Mouse (Mus musculus) frontal cortex, adult (tissue): ENCODE results near the gene Mdm4.
"Not testable (repeated sequence)": the region's sequence is repeated elsewhere in the genome, so short reads cannot be mapped to it uniquely, and the experiment has no call there.

ENCODE experiments used
- ATAC-seq: cut with Nextera tagmentation; 2 replicates; pipeline ENCODE4 v1.9.2; 2017; ENCODE audit warnings: mild to moderate bottlenecking, moderate library complexity, mixed read lengths; ENCODE audit not compliant: low TSS enrichment

Mdm4 gene

DNA sequence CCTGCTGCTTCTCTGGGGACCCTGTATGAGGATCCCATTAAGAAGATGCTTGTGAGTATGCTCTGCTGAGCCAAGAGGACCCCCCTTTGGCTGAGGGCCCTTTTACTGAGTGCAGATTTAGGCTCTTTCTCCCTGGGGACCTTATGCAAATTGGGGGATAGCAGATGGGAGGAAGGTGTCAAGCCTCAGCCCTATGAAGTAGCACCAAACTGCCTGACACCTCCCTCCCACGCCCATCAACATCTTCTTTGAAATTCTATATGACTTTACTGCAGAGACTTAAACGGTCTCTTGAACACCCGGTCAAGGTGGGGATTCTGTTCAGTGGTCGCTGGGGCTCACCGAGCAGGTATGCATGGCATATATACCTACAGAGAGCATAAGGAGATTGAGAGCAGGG lies 22.7 kb upstream of the Mdm4 start:
- ATAC-seq = no peak

DNA sequence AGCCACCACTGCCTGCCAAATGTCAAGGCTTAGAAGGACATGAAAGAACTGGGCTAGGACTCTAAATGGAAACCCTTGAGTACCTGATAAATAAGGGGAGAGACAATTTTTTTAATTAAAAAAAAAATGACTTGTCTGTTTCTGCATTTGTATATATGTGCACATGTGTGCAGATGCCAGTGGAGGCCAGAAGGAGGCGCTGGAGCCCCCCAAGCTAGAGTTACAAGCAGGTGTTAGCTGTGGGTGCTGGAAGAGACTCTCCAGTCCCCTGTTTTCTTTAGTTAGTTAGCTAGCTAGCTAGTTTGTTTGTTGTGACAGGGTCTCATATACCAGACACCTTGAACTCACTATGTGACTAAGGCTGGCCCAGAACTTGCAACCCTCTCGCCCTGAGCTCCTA lies 21.5 kb upstream of the Mdm4 start:
- no peak for ATAC-seq

DNA sequence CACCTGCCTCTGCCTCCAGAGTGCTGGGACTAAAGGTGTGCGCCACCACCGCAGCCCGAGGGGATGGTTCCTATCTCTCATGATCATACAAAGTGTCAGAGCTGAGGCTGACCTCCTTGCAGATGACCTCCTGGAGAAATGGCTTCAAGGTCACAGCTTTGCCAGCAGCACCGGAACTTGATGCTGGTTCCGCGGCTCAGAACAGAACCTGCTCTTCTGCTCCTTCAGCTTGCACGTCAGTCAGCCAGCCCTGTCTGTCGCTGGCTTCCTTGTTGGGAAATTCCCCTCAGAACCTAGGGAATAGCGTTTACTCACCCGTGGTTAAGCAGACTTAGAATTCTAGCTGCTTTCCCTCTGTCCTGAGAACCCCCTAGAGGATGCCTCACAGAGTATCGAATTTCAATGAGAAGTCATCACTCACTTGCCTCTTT lies 19.7 kb upstream of the Mdm4 start:
- no peak for ATAC-seq

GRCm38 (mm10) chr1:133048690-133049089 lies 18.3 kb upstream of the Mdm4 start:
- ATAC-seq = peak; percentile 45

- ATAC-seq = no peak
Observed at GRCm38 (mm10) chr1:133047575-133047974, 17.2 kb upstream of the Mdm4 start.

- ATAC-seq = peak; percentile 39
Observed at GRCm38 (mm10) chr1:133046441-133046931, 16.1 kb upstream of the Mdm4 start.

- peak; percentile 74 for ATAC-seq
Observed at GRCm38 (mm10) chr1:133045861-133046440, 15.6 kb upstream of the Mdm4 start.

DNA sequence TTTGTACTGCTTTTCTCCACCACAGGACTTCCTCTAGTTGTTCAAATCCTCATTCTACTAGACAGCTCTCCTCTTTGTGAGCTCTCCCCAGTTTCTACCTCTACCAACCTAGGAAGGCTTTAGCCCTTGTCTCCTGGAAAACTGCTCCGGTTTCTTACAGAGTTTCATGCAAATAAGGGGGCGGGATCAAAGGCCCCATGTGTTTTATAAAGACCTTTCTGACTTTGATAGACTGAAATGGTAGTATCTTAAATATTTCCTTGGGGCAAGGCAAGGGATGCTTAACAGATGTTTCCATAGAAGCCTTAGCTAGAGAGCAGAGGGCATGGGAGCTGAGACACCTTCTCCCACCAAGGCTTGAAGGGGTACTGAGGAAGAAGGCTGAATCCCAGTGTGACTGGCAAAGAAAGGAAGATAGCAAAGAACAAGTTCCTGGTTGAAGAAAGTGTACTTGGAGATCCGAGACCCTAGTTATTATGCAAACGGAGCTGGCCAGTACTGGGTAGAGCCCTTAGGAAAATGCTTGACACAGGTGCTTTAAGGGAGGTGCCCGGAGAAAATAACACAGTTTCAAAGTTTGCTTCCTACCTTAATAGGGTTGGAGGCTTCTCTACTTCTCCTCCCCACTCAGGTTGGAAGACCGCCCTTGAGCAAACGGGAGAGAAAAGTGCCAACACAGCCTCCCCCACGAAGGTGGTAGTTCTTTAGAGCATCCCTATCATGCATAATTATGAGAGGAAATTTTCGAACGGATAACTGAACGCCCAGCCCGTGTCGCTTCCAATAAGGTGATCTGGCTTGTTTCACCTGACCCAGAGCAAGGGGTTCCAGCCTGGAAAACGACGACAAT lies 14.9 kb upstream of the Mdm4 start, which contains the start of gene Pik3c2b:
Gene Pik3c2b (plus strand): TSS at position 657 of the 850 bp plus-strand sequence.
- ATAC-seq = 0 out of 2 replicates have a peak, but pooled peaks have one; percentile 17

GRCm38 (mm10) chr1:133039505-133039949 lies 9.2 kb upstream of the Mdm4 start:
- peak; percentile 69; the same call in 1 of the 2 replicates for ATAC-seq

DNA sequence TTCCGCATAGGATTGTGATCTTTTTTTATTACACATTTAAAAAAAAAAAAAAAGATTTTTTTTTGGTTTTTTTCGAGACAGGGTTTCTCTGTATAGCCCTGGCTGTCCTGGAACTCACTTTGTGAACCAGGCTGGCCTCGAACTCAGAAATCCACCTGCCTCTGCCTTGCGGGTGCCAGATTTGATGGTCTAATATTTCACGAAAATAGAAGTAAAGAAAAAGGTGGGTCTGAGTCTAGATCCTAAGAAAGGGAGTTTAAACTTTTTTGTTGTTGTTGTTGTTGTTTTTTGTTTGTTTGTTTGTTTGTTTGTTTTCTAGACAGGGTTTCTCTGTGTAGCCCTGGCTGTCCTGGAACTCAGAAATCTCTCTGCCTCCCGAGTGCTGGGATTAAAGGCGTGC lies 4.3 kb upstream of the Mdm4 start:
- not testable (repeated sequence) for ATAC-seq

GRCm38 (mm10) chr1:133034091-133034460 lies 3.7 kb upstream of the Mdm4 start:
- ATAC-seq = no peak; the same call in 1 of the 2 replicates

GRCm38 (mm10) chr1:133033316-133034090 lies 3.1 kb upstream of the Mdm4 start:
- ATAC-seq = peak; percentile 89

GRCm38 (mm10) chr1:133032981-133033315 lies 2.6 kb upstream of the Mdm4 start:
- ATAC-seq = peak; percentile 13; the same call in 1 of the 2 replicates

DNA sequence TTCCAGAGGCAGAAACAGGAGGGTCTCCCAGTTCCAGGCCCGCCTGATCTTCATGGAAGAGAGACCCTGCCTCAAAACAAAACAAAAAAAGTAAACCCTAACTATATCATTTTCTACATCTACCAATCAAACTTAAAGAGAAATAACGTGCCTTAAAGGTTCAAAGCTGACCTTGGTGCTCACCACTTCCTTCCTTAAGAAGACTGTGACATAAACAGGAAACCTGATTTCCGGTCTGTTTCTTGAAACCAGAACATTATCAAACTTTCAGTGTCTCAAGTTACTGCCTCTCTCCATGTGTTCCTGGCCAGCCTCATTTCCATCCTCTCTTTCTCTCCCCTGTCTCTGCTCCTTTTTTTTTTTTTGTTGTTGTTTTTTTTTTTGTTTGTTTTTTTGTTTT lies 617 bp downstream of the Mdm4 start:
- ATAC-seq = no peak

GRCm38 (mm10) chr1:133027980-133028379 lies 2.4 kb downstream of the Mdm4 start:
- ATAC-seq = no peak

DNA sequence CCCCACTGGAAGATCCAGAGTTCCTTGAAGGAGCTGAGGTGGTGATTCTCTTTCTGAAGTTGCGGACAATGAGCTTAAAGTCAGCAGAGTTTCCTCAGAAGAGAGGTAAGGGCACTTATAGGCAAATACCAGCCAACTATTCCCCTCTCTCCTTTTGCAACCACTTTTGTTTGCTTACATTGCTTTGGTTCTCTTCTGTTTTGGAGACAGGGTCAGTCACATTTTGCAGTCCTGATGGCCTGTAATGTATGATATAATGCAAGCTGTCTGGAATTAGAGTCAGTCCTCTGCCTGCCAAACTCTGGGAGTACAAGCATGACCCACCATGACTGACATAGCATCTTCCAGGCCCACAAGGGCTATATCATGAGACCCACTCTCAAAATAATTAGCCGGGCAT lies 3.2 kb downstream of the Mdm4 start:
- ATAC-seq = no peak

GRCm38 (mm10) chr1:133025796-133026190 lies 4.6 kb downstream of the Mdm4 start:
- not testable (repeated sequence) for ATAC-seq

- ATAC-seq = peak; percentile 100
Observed at GRCm38 (mm10) chr1:133025051-133025795, 5.1 kb downstream of the Mdm4 start.

- ATAC-seq = no peak
Observed at GRCm38 (mm10) chr1:133024426-133024825, 5.9 kb downstream of the Mdm4 start.

DNA sequence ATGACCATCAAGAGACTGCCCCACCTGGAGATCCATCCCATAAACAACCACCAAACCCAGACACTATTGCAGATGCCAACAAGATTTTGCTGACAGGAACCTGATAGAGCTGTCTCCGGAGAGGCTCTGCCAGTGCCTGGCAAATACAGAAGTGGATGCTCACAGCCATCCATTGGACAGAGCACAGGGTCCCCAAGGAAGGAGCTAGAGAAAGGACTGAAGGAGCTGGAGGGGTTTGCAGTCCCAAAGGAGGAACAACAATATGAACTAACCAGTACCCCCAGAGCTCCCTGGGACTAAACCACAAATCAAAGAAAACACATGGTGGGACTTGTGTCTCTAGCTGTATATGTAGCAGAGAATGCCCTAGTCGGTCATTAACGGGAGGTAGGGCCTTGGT lies 6.6 kb downstream of the Mdm4 start:
- ATAC-seq = not testable (repeated sequence)

GRCm38 (mm10) chr1:133021971-133022370 lies 8.4 kb downstream of the Mdm4 start:
- not testable (repeated sequence) for ATAC-seq
